Mouse (Mus musculus): ENCODE results near the gene Gpank1.

DNA sequence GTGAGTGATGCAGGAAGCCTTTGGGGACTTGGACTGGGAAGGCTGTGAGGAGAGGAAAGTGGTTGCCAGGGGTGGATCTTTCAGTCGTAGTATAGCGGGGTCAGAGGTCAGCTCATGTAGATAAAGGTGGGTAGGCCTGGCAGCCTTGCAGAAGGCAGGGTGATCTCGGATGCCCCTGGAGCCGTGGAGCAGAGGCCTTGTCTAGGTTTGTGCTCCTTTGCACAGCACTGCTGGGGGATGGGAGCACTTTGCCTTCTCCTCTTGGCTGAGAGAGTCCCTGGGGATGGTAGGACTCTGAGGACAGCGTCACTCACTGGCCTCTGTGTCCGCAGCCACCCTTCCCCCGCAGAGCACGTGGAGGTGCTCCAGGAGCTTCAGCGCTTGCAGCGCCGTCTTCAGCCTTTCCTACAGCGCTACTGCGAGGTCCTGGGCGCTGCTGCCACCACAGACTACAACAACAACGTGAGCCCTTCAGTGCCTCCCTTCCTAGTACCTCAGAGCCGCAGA lies 19.3 kb downstream of the Gpank1 start:
- TF ChIP-seq POLR2A (IDR thresholded peaks at IDR 0.05; ENCODE audit: low read depth, low read length) (no peak), CTCF (IDR thresholded peaks at IDR 0.05; ENCODE audit: extremely low read depth, insufficient read length, insufficient replicate concordance, low read depth, low read length) (no peak)
